Mouse (Mus musculus) brain, embryonic 14.5 days (tissue): ENCODE data around the gene Casp3.

Experiments used
- CTCF ChIP-seq: fragments of 200-500 bp; IDR thresholded peaks from 2 replicates; pipeline ENCODE4 v1.5.1; 2012; ENCODE audit warnings: inconsistent platforms, mild to moderate bottlenecking, moderate library complexity, borderline replicate concordance; ENCODE audit not compliant: insufficient read depth, insufficient read length; ENCODE audit errors: extremely low read depth
- POLR2A ChIP-seq: fragments of 200-500 bp; IDR thresholded peaks from 2 replicates; pipeline ENCODE4 v1.6.1; 2012; ENCODE audit warnings: mild to moderate bottlenecking, inconsistent platforms, borderline replicate concordance; ENCODE audit not compliant: poor library complexity, insufficient read depth, insufficient read length, severe bottlenecking; ENCODE audit errors: extremely low read depth

GRCm38 (mm10) chr8:46587911-46588310 is 29.2 kb upstream of the Casp3 start:
- TF ChIP-seq CTCF, result no peak
- no peak for TF ChIP-seq POLR2A
